Mouse (Mus musculus) frontal cortex, postnatal 14 days (tissue): ENCODE data around the gene Prkaa2.

Experiments used
- DNase-seq, 2 experiments: peaks; one replicate each; pipeline ENCODE4 v3.0.0; 2022; ENCODE audit warnings: low spot score in 2 of 2

The Prkaa2 gene

GRCm38 (mm10) chr4:105109199-105109989 lies at the start of gene Prkaa2:
Prkaa2 (minus strand) TSS chr4:105109890.
- peak; percentile 46 to 65 for DNase-seq

DNA sequence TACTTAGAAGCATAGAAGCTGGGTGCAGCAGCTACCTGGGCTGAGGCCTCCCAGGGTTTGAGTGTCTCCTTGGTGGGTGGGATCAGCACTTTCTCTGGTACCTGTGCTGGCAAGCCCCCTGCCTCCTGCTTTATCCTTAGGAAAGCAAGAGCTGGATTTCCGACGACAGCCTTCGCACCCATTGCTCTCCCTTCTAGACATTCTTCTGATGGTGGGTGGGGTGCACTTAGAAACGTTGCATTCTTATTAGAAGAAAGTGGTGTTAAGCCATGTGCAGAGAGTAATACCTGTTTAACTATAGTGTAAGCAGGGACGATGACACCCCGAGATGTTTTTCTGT lies 49.8 kb upstream of the Prkaa2 start:
- DNase-seq, result no peak

DNA sequence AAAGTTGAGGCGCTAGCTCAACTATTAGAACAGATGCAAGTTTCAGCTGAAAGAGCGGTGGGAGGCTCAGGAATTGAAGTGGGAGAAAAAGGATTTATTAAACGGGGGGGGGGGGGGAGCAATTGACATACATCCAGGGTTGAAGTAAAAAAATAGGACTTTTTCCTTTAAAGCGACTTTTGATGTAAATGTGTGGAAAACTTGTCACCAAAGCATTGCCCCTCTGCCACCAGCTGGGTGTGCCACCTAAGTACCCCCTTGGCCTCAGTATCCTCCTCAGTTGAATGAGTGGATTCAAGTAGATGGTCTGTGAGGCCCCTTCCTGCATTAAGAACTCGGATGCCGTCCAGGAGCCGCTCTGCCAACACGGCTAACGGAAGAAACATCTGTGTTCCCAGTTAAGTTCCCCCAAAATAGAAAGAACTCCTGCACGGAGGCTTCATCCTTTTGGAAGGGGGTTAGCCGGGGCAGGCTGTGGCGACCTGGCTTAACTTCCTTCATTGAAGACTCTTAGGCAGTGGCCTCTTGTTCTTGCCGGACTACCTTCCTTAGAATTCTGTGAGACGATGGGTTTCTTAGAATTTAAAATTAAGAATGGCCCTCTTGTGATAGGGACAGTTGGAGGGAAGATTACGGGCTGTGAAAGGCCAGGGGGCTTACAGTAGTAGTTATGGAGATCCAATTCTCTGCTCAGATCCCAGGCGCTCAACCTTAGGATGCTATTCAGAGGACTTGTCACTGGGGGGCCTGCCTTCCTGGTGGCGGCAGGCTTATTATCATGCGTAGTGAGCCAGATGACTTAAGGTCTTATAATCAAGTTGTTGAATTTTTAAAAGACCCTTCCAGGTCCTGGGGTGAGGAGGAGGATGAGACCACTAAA lies 49.2 kb upstream of the Prkaa2 start:
- DNase-seq, result no peak

- DNase-seq, result peak in 1 of 2 experiments; percentile 63
Measured at GRCm38 (mm10) chr4:105158169-105158555, 48.5 kb upstream of the Prkaa2 start.

DNA sequence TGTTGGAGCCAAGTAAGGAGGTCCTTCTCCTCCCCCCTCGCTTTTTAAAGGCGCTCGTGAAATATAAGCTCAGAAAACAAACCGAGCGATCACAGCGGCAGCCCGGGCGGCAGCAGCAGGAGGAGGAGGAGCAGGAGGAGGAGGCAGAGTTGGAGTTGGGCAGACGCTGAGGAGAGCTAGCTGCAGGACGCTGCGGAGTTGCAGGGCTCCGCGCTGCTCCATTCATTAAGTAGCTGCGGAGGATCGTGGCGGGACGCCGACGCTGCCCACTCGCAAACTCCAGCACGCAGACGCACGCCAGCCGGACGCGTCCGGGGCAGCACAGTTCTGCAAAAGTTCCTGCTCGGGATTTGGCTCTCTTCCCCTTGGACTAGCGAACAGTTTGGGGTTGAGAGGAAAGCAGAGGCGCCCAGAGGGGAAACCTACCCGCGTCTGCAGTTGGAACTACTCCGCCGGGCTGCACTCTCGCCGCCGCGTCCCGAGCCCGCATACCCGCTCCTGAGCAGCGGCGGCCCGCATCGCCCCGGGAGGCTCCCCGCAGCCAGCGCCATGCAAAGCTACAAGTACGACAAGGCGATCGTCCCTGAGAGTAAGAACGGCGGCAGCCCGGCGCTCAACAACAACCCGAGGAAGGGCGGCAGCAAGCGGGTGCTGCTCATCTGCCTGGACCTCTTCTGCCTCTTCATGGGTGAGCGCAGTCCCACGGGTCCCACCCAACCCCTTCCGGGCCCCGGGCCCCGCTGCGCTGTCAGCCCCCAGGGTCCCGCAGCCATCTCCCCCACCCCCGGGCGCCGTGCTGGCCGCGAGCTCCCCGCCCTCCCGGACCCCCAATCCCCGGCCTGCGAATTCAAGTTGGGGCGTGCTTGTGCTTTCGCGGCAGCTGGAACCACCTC lies 47.8 kb upstream of the Prkaa2 start, which contains the start of gene Plpp3:
Gene Plpp3 (plus strand): TSS at position 72 of the 893 bp plus-strand sequence.
- DNase-seq, result peak; percentile 66

- DNase-seq, result no peak
Measured at GRCm38 (mm10) chr4:105156955-105157275, 47.2 kb upstream of the Prkaa2 start.

DNA sequence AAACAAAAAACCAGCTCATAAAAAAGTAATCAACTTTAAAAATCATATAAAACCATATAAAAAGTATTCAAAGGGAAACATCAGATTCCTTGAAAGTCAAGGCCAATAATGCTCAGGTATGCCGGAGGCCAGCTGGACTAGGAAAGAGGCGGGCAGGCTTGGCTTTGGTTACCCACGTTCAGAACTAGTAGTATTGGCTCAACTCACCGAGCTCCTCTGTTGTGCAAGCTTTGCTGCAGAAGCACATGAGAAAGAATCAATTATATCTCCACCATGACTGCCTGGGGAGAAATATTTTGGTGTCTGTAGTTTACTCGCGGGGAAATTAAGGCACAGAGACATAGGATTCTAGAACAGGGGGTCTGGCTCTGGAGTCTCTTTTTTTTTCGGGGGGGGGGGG lies 46.6 kb upstream of the Prkaa2 start:
- DNase-seq, result no peak

DNA sequence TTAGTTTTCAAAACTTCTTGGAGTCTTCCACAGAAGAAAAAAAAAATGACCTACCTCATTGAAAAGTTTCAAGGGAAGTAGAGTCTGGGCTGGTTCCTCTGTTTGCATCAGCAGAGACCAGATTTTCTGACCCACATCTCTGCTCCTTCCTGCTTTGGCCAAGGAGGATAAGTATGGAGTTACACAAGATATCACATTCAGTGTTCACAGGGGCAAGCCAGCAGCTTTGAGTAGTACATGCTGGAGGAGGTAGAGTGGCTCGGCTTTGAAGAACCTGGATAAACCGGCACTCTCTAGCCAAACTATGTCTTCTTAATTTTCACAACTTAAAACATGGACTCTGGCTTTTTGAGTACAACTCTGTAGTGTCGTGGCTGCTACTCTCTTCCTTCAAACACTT lies 43.5 kb upstream of the Prkaa2 start:
- no peak for DNase-seq

- DNase-seq, result peak; percentile 58 to 77
Measured at GRCm38 (mm10) chr4:105151911-105152690, 42.4 kb upstream of the Prkaa2 start.

DNA sequence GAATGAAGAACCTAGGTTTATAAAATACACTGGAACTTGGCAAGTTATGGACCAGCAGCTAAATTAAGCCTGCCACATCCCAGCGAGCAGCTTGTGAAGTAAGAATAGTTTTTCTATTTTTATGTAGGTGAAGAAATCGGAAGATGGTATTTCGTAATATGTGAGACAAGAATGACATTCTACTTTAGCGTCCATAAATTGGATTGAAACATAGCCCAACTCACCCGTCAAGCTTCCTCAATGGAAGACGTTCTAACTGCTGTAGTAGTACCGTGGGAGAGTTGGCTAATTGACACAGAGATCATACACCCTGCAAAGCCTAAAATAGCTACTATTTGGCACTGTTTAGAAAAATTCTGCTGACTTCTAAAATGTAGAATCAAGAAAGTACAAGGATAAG lies 39.8 kb upstream of the Prkaa2 start:
- no peak for DNase-seq

DNA sequence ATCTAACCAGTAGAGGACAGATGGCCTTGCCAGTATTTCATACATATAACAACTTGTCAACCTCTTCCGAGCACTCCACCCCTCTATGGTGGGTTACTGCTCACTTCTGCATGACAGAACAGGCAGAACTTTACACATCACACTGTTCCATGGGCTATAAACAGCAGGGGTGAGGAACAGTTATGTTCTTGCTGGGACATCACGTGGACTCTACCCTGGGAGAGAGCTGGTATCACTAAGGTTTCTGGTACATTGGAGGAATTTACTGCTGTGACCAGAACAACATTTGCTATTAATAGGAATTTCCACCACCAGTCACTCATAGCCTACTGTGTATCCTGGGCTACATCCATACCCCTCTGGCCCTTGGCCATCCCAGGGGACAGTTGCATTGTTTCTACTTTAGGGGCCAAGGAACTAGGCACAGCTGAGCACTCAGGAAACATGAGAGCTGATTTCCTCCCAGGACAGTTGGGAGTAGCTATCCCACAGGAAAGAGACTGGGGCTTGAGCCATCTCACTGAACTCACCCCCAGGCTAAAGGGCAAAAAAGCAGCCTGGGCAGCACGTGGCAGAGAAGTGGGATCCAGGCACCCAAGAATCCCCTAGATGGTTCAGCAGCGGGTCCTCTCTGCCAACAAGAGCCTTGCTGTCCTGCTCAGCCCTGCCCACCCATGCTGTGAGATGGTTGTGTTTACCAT lies 23.8 kb upstream of the Prkaa2 start:
- DNase-seq, result no peak

GRCm38 (mm10) chr4:105131756-105132314 lies 22.1 kb upstream of the Prkaa2 start:
- DNase-seq, result no peak

DNA sequence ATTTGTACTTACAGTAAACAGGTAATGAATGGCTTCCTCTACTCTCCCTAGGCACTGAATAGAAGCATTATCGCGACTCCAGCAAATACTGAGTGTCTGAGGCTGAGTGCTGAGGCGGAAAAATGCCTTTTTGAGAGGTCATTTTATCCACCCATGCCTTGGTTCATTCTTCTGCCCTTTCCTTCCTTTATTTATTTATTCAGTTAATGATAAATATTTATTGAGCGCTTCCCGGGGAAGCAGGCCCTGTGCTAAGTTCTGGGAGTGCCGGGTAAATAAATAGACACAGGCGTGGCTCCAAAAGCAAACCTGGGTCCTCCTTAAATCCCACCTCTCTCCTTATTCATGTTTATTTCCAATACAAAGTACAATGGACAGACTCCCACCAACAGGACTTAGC lies 19.5 kb upstream of the Prkaa2 start:
- no peak for DNase-seq

DNA sequence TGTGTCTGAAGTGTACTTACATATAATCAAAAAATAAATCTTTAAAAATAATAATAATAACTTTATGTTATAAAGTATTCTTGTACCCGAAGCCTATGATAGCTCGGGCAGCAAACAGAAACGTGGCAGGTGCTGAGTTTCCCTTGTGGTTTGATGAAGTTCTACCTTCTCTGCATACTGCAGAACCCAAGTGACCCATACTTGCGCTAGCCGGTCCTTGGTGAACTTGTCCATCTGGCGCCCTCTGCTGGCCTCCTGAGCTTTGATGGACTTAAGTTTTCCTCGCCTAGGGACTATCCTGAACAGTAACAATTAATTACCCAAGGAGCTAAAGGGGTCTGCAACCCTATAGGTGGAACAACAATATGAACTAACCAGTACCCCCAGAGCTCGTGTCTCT lies 12.7 kb upstream of the Prkaa2 start:
- DNase-seq, result peak in 1 of 2 experiments; percentile 29

- DNase-seq, result no peak
Measured at GRCm38 (mm10) chr4:105121081-105121480, 11.4 kb upstream of the Prkaa2 start.

GRCm38 (mm10) chr4:105113468-105113867 lies 3.8 kb upstream of the Prkaa2 start:
- DNase-seq, result no peak

GRCm38 (mm10) chr4:105113042-105113441 lies 3.4 kb upstream of the Prkaa2 start:
- no peak for DNase-seq

- DNase-seq, result no peak
Measured at GRCm38 (mm10) chr4:105111770-105112169, 2.1 kb upstream of the Prkaa2 start.

DNA sequence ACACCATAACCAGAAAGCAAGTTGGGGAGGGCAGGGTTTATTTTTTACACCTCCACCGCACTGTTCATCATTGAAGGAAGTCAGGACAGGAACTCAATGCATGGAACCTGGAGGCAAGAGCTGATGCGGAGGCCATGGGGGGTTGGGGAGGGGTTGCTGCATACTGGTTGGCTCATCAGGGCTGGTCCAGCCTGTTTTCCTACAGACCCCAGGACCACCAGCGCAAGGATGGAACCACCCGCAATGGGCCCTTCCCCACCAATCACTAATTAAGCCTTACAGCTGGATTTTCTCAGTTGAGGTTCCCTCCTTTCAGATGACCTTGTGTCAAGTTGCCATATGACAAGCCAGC lies 970 bp upstream of the Prkaa2 start:
- no peak for DNase-seq

DNA sequence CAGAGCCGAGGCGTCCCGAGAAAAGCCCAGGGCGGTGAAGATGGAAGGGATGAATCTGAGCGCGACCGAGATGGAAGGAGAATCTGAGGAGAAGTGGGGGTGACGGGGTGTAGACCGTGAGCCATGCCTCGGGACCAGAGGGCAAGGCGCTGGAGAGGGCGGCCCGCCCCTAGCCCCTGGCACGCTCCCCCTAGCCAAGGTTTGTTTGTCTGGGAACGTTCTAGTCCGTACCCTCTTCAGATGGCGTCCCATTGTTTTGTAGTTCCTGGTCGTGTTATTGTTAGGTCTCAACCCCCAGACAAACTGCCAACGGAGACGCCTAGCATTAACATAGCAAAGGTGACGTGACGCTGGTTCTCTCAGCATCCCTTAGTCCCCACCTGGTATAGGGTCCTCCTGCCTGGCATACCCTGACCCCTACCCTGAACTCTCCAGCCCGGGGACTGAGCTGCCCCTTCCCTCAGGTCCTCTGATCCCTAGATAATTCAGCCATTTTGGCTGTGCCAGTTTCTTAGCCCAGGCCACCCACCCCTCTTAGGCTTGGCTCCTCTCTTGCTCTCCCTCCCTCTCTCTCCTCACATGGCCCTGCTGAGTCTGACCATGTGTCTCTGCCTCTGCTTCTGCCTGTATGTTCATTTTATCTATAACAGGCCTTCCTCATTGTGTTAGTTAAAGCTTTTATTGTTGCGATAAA lies 447 bp upstream of the Prkaa2 start:
- peak in 1 of 2 experiments; percentile 32 for DNase-seq
